Mouse (Mus musculus): ENCODE data around the gene Car11.
"Not testable (repeated sequence)": the region's sequence is repeated elsewhere in the genome, so short reads cannot be mapped to it uniquely, and the experiment has no call there.

Car11 gene

GRCm38 (mm10) chr7:45699523-45700141 is at the start of gene Car11:
Gene Car11, plus strand, starts transcription at chr7:45699843.
- no peak for DNase-seq (ENCODE audit: low spot score in 2 of 2)

GRCm38 (mm10) chr7:45650484-45650883 is 49.2 kb upstream of the Car11 start:
- DNase-seq (ENCODE audit: low spot score in 2 of 2) = not testable (repeated sequence)

- no peak for DNase-seq (ENCODE audit: low spot score in 2 of 2)
Observed at GRCm38 (mm10) chr7:45654424-45655047, 45.1 kb upstream of the Car11 start.

DNA sequence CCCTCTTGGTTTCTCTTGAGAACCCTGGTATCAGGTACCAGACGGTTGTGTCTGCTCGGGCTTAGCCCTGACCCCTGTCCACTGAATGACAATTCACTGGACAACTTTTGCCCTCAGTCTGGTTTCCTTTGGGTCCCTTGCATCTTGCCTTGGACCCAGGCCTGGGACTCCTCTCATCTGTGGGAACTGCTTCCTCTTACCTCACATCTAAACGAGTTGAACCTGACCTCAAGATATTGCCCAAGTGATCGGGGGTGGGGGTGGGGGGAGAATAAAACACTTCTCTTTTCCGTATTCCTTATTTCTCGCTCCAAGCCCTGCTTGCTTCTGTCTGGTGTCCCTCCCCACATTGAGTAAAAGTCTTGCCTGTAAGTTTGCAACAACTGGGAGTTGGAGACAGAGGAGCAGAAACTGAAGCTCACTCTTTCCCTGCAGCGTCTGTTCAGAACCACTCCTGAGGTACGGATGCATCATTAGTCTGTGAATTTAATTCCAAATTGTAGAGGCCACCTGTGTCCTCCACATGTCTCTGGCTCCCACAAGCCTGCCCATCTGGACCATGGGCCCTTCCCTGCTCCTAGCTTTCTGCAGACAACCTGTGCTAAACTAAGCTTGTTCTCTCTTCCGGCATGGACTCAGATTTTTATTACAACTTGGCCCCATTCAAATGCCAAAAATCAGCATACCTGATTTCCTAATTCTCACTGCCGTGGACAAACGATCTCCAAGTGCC is 38.7 kb upstream of the Car11 start:
- DNase-seq (ENCODE audit: low spot score in 2 of 2) = no peak

GRCm38 (mm10) chr7:45661702-45662101 is 37.9 kb upstream of the Car11 start:
- not testable (repeated sequence) for DNase-seq (ENCODE audit: low spot score in 2 of 2)

DNA sequence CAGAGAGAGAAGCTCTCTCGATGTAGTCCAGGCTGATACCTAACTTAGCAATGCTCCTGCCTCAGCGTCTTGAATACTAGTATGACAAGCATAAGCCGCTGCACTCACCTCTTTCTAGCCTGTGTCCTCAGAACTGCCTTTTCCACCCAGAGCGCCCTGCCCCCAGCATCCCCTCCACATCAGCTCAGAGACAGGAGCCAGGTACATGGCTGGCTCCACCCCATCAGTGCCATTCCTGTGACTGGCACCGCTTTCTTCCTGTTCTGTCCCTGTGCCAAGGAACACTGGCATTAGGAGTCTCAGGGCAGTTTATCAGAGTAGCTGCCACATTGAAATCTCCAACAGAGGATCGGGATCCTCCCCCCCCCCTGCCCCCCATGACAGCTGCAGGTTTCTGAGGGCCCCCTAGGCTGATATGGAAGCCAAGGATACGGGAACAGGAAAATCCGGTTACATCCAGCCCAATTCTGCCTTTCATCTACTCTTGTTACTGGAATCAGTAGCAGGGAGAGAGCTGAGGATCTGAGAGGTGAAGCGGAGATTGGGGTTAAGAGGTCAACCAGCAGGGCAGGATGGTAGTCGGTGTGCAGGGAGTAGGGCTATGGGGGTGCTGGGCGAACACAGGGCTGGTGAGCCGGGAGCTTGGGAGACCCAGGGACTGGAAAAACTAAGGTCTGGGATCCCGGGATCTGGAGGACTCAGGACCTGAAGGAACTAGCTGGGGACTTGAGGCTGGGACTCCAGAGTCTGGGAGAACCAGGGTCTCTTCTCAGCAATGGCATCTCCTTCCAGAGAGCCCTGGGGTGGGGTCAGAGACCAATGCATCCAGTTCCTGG is 34.1 kb upstream of the Car11 start:
- no peak for DNase-seq (ENCODE audit: low spot score in 2 of 2)

GRCm38 (mm10) chr7:45666161-45666560 is 33.5 kb upstream of the Car11 start, which contains the start of gene Fut2:
Gene Fut2, minus strand, starts transcription at chr7:45666394.
- no peak for DNase-seq (ENCODE audit: low spot score in 2 of 2)

DNA sequence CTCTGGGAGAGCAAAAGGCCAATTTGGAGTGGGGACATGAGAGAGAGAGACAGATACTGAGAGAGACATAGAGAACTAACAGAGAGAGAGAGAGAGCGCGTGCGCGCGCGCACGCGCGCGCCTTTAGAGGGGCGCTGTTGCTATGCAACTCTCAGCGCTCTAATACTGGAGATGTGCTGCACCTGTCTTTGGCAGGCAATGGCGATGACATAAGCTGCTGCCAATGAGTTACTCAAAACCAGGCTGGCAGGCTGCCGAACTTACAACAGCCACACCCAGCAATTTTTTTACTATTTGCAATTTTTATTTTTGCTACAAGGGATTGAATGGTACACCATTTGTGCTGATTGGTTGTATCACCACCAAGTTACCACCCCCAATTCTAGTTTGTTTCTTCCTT is 31.9 kb upstream of the Car11 start:
- no peak for DNase-seq (ENCODE audit: low spot score in 2 of 2)

DNA sequence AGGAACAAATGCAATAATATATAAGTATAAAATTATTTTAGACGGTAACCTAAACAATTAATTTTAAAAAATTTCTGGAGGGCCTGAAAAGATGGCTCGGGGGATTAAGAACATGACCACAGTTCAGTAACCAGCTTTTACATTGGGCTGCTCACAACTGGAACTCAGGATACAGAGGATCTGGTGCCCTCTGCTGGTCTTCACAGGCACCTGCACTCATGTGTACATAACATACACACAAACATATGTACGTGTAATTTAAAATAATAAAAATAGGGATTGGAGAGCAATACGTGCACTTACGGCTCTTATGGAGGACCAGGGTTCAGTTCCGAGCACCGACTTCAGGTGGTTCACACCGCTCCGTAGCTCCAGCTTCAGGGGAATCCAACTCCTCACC is 30.7 kb upstream of the Car11 start:
- no peak for DNase-seq (ENCODE audit: low spot score in 2 of 2)

- no peak for DNase-seq (ENCODE audit: low spot score in 2 of 2)
Observed at GRCm38 (mm10) chr7:45677627-45678295, 21.9 kb upstream of the Car11 start.

- no peak for DNase-seq (ENCODE audit: low spot score in 2 of 2)
Observed at GRCm38 (mm10) chr7:45678513-45678912, 21.1 kb upstream of the Car11 start.

DNA sequence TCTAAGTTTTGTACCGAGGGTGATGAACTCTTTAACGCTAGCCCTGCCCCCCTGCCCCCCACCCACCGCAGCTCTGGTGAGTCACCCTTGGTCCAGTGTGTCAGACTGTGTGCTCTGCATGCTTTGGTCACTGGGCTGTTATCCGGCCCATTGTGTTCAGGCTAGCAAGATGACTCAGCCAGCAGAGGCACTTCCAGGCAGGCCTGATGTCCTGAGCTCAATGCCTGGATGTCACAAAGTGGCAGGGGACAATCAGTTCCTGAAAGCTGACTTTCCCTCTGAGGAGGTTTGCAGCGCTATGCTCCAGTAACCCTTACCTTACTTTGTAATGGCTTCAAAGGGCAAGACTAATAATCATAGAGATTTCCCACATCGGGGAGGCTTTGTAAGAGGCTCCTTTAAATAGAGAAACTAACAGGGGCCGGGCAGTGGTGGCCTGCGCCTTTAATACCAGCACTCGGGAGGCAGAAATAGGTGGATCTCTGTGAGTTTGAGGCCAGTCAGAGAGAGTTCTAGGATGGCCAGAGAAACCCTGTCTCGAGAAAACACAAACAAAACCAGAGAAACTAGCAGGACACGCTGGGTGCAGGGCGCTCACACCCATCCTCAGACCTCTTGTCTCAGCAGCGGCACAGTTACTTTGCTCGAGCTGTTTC is 19.5 kb upstream of the Car11 start:
- peak in 1 of 2 experiments; percentile 80 for DNase-seq (ENCODE audit: low spot score in 2 of 2)

DNA sequence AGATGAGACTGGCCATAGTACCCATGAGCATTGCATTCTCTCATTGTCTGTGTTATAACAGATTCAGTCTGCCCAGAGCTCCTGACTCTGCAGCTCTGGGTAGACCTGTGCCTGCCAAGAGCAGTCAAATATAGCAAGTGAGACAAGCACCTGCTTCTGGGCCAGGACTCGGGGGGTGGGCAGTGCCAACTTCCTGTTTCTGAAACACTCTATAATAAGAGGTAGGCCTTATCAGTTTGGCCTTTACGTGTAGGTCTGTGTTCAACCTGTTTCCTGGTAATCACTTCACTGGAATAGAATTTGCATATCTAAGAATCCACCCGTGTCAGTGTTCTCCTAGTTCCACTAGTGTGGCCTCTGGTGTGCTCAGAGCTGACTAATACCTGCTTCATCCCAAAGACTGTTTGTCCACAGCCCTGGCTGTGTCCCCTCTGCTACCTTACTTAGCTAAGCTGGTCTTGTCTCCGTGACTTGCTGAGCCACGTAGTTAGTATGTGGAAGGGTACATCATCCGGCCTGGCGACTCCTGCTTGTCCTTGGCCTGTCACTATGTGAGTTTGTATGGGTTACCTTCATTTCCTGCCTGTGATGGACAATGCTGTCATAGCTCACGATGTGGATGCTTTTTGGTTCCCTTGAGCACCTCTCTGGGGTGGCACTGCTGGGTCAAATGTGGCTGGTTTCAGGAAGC is 18.5 kb upstream of the Car11 start:
- DNase-seq (ENCODE audit: low spot score in 2 of 2) = no peak

DNA sequence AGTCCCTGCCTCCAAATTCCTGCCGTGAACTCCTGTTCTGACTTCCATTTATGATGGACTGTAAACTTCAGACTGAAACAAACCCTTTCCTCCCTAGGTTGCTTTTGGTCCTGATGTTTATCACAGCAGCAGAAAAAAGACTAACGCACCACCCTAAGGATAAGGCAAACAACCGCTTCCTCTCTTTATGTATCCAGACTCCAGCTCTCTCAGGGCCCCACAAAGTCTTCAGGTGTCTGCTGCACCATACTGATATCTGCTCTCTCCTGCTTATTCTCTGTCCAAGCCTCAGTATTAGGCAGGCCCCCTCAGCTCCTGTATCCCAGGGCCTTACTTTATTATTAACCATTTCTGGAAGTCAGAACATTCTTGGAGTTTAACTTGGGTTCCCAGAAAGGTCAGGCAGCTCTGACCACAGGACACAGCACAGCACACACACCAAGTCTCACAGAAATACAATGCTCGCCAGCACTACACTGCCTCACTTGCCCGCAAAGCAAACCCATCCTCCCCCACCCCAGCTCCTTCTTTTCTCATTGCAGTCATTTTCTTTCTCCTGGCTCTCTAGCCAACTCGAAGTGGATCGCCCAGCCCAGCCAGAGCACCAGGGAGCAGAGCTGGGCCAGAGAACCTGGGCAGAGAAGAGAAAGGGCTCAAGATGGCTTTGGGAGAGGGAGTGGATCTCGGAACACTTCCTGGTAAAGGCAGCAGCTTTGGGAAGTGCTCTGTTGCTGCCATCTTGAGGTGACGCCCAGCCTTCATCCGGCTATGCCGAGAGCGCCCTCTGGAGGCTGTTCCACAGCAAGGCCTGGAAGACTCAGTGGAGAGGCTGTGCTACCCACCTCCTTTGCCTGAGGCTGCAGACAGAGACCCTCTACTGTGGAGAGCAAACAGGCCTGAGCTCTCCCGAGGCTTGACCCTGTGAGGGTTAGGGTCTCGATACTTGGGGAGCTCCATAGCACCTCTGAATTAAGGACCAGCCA is 17.2 kb upstream of the Car11 start:
- peak; percentile 72 to 81 for DNase-seq (ENCODE audit: low spot score in 2 of 2)

DNA sequence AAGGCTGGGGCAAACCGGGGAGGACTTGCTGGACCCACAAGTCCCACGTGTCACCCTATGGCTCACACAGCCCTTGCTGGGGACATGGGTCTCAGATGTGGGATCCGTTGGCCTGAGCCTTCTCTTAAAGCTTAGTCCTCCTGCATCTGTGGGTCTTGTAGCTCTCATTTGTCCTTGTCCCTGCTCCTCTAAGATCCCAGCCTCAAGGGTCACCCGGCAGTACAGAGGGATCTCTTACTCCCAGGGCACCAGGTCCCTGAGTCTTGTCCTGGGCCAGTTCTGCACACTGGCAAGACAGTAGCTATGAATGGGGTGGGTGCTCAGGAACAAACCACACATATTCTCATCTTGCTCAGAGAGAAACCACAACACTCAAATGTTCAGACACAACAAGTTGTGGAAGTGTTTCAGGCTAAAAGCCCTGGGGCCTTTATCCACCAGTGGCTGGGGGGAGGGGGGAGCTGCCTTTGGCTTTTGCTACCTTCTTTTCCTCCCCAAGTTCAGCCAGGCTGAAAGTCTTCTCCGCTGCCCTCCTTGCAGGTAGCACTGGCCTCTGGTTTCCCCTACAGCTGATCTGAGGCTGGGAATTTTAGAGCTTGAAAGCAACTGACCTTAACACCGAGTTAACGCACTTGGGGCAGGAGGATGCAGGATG is 16.1 kb upstream of the Car11 start, which contains the start of gene Ntn5:
Gene Ntn5 (plus strand): TSS at position 627 of the 655 bp plus-strand sequence.
- no peak for DNase-seq (ENCODE audit: low spot score in 2 of 2)

DNA sequence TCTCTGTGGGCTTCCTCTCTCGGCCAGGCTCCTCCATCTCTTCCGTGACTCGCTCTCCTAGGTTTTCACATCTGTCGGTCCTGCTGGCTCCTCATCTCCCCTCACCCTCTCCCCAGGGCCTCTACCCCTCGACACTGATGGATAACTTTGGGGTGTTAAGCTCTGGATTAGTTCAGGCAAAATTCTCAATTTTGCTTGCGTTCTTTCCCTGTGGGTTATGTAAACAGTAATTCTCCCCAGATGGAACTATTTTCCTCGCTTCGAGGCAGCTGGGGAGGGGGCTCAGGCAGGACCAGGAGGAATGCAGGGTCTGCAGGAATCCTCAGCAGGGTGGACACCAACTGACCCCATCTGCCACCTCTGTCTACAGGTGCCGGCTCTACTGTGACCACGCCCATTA is 13.8 kb upstream of the Car11 start:
- DNase-seq (ENCODE audit: low spot score in 2 of 2) = no peak

- no peak for DNase-seq (ENCODE audit: low spot score in 2 of 2)
Observed at GRCm38 (mm10) chr7:45686841-45687240, 12.8 kb upstream of the Car11 start.

GRCm38 (mm10) chr7:45689099-45689498 is 10.5 kb upstream of the Car11 start:
- no peak for DNase-seq (ENCODE audit: low spot score in 2 of 2)
